ENCODE assay signal across 14 mouse cellular contexts in the genomic region with DNA sequence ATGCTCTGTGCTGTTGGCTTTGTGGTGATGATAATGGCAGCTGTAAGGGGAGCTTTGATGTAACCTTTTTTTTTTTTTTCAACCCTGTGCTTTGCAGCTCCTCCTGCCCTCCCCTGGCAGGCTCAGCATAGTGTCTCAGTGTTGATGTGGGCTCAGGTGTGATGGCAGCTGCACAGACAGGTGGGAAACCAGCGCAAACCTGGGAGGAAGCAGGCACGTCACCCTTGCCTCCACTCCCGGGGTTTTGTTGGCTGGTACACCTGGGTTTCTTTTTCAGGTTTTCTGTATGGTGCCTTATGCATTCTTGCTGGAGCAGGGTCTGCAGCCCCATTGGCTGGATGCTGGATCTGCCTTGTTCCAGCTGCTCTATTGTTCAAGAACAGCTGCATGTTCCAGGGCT. TPM values are rescaled to one million over a fixed set of nuclear protein-coding genes. Genes with fewer than 3 reads are reported as not detected.
"Had no signal": no experiment of that assay in that cellular context is flagged by ENCODE, and none has a peak within 500 bp of the region (broad histone marks: within the 10 kb centered on the region; RNA-seq: fewer than 3 reads in every experiment).

No protein-coding gene starts in this region.

- H3K9me3 ChIP-seq: limb, embryonic 13.5 days; neural tube, embryonic 13.5 days had no signal

- H3K36me3 ChIP-seq: limb, embryonic 13.5 days; neural tube, embryonic 13.5 days had no signal

- H3K9ac ChIP-seq: limb, embryonic 13.5 days; liver, embryonic 14.5 days; neural tube, embryonic 13.5 days had no signal

- H3K27me3 ChIP-seq: limb, embryonic 13.5 days; neural tube, embryonic 13.5 days had no signal

- H3K27ac ChIP-seq: left cerebral cortex, adult 2 months; limb, embryonic 13.5 days; liver, embryonic 14.5 days; neural tube, embryonic 13.5 days had no signal

- H3K4me2 ChIP-seq: limb, embryonic 13.5 days; neural tube, embryonic 13.5 days had no signal

- DNase-seq: kidney, adult 11 months; kidney, adult 9 months; kidney, postnatal 10 days; lung, adult 18-20 months; midbrain, embryonic 14.5 days; retina, postnatal 1 day; right cerebral cortex, postnatal 14 days had no signal

- ATAC-seq: inflammation-experienced regulatory T-cells, adult 6 months had no signal

- H3K4me3 ChIP-seq: left cerebral cortex, adult 2 months; limb, embryonic 13.5 days; neural tube, embryonic 13.5 days had no signal

RNA-seq across cellular contexts. Expression of a gene that starts 29.7 kb away (rescaled TPM):
- total RNA-seq: liver, adult 2 months; monocyte, adult 5-6 weeks had no signal
- polyA plus RNA-seq: liver, adult 2 months had no signal
